Mouse (Mus musculus): Measurements from ENCODE around the gene Igf1r.

DNA sequence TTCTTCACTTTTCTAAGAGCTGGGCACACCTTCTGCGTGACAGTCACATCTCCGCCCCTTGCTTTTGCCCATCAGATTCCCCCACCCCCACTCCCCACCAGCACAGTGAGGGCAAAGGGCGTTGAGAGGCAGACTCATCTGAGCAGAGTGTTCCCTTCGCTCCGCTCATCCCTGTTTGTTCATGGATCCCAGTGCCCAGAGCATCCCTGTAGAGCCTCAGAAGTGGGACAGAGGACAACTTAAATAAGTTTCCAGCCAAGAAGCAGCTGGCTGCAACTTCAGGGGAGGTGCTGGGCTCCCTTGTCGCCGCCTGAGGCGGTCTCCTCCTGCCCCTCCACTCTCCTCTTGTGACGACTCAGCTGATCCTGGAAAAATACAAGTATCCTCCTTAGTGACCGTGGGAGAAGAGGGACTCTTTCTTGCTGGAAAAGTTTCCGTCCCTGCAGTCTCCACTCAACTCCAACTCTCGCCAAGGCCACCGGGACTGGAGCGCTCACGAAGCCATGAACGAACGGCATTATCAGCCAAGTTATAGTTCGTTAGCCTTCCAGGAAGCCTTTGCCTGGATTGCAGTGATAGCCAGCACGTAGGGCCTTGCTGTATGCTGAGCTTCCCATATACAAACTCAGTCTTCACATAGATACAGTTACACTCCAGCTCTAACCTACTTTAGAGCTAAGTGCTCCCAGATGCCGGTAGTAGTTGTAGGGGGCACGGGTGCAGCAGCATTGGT lies 162.5 kb downstream of the Igf1r start:
- no peak for TF ChIP-seq CTCF (IDR thresholded peaks at IDR 0.05; ENCODE audit: low read depth)
- TF ChIP-seq EP300 (optimal IDR thresholded peaks at IDR 0.05), result no peak
